Mouse (Mus musculus) forebrain, embryonic 11.5 days (tissue): ENCODE results near the gene Phb2. TPM values are rescaled to one million over a fixed set of nuclear protein-coding genes. Genes with fewer than 3 reads are reported as not detected.
A peak's percentile ranks its signal among the peaks of the same experiment; 100 is the strongest.

ENCODE experiments used
- ATAC-seq: fragments of 200-750 bp; cut with Nextera tagmentation; replicated peaks from 2 replicates; pipeline ENCODE4 v1.8.0; 2017; ENCODE audit warnings: moderate TSS enrichment; ENCODE audit not compliant: low FRiP score
- DNase-seq: peaks from one replicate; pipeline ENCODE4 v3.0.0-alpha.2; 2017; ENCODE audit warnings: low spot score
- H3K27ac ChIP-seq: fragments of 300-500 bp; sonication (generic); 2 replicates; pipeline ENCODE4 v1.5.1; 2014; ENCODE audit warnings: low read depth, low read length
- H3K27me3 ChIP-seq: fragments of 300-500 bp; sonication (generic); 2 replicates; pipeline ENCODE4 v1.6.1; 2014; ENCODE audit warnings: mild to moderate bottlenecking, low read length, mixed read lengths; ENCODE audit not compliant: control insufficient read depth, insufficient read depth
- H3K36me3 ChIP-seq: fragments of 300-500 bp; sonication (generic); 2 replicates; pipeline ENCODE4 v1.6.1; 2014; ENCODE audit warnings: mild to moderate bottlenecking, low read length, moderate library complexity, mixed read lengths; ENCODE audit not compliant: control insufficient read depth, insufficient read depth
- H3K4me1 ChIP-seq: fragments of 300-500 bp; sonication (generic); replicated peaks from 2 replicates; pipeline ENCODE4 v1.6.1; 2014; ENCODE audit warnings: low read length, mixed read lengths; ENCODE audit not compliant: control insufficient read depth, insufficient read depth
- H3K4me2 ChIP-seq: fragments of 300-500 bp; sonication (generic); 2 replicates; pipeline ENCODE4 v1.6.1; 2014; ENCODE audit warnings: low read depth, mild to moderate bottlenecking, low read length, moderate library complexity, mixed read lengths; ENCODE audit not compliant: severe bottlenecking
- H3K4me3 ChIP-seq: fragments of 300-500 bp; sonication (generic); 2 replicates; pipeline ENCODE4 v1.5.1; 2014; ENCODE audit warnings: low read depth, low read length
- H3K9ac ChIP-seq: fragments of 300-500 bp; sonication (generic); 2 replicates; pipeline ENCODE4 v1.6.1; 2014; ENCODE audit warnings: low read length
- H3K9me3 ChIP-seq: fragments of 300-500 bp; sonication (generic); 2 replicates; pipeline ENCODE4 v1.6.1; 2016; ENCODE audit warnings: low read length, mixed read lengths; ENCODE audit not compliant: control insufficient read depth
- WGBS: fragments of 180-500 bp; shearing (Covaris S2); extraction: QIAGEN DNeasy Blood & Tissue Kit; methylation state at CpG from one replicate; pipeline ENCODE4 v1.1.7; 2014; 5-methylcytosine and 5-hydroxymethylcytosine counted together
- polyA plus RNA-seq: library from polyadenylated mRNA; unstranded; fragments of >200 nt; fragmentation: Nextera tagmentation; extraction: Ambion mirVana; gene quantifications from 2 replicates; pipeline ENCODE4 v1.2.1, GENCODE M21; 2014

Phb2 gene
- polyA plus RNA-seq, 1 experiment from 2014 or later, result 376 TPM

GRCm38 (mm10) chr6:124744755-124745321, 32.7 kb downstream of the Phb2 start:
- DNase-seq (no peak), ATAC-seq (no peak; the same call in 1 of the 2 replicates)
- peaks cover 11% of the 10 kb centered on the region for H3K36me3 ChIP-seq
- peak overlapping the region; percentile 98 for H3K4me2 ChIP-seq
- peaks cover 17% of the 10 kb centered on the region for H3K4me1 ChIP-seq
- H3K27me3 ChIP-seq, result no peaks in the 10 kb centered on the region
- peak overlapping the region; percentile 55 for H3K4me3 ChIP-seq
- peak overlapping the region; percentile 44 for H3K9ac ChIP-seq
- no peaks in the 10 kb centered on the region for H3K9me3 ChIP-seq
- 75% methylated on average over 26 of the region's 26 CpGs for WGBS
- no peak overlapping the region; the same call in 1 of the 2 replicates for H3K27ac ChIP-seq

- Histone ChIP-seq H3K9ac (peak overlapping the region; percentile 85), H3K4me3 (peak overlapping the region; percentile 55), H3K4me1 (peaks cover 16% of the 10 kb centered on the region), H3K27me3 (no peaks in the 10 kb centered on the region), H3K9me3 (no peaks in the 10 kb centered on the region), H3K27ac (peak overlapping the region; percentile 72), H3K36me3 (peaks cover 11% of the 10 kb centered on the region), H3K4me2 (peak overlapping the region; percentile 98)
- DNase-seq (peak; percentile 98), ATAC-seq (peak; percentile 78)
- under 1% methylated on average over 84 of the region's 85 CpGs for WGBS
Observed at GRCm38 (mm10) chr6:124745490-124746295, 33.6 kb downstream of the Phb2 start.

GRCm38 (mm10) chr6:124746296-124746605, 34.1 kb downstream of the Phb2 start:
- Histone ChIP-seq H3K27me3 (no peaks in the 10 kb centered on the region), H3K4me3 (peak overlapping the region; percentile 55), H3K36me3 (peaks cover 11% of the 10 kb centered on the region), H3K4me1 (peaks cover 16% of the 10 kb centered on the region), H3K4me2 (peak overlapping the region; percentile 98), H3K9ac (peak overlapping the region; percentile 85), H3K9me3 (no peaks in the 10 kb centered on the region), H3K27ac (peak overlapping the region; percentile 72)
- DNase-seq (no peak), ATAC-seq (peak; percentile 5)
- 14% methylated on average over 8 of the region's 8 CpGs for WGBS

- ATAC-seq, result no peak
Observed at GRCm38 (mm10) chr6:124746654-124747632, 34.8 kb downstream of the Phb2 start.

GRCm38 (mm10) chr6:124750405-124750804, 38.3 kb downstream of the Phb2 start:
- peaks cover 2% of the 10 kb centered on the region; the same call in 1 of the 2 replicates for H3K36me3 ChIP-seq
- H3K4me2 ChIP-seq, result no peak overlapping the region
- no peak overlapping the region for H3K27ac ChIP-seq
- ATAC-seq, result no peak
- DNase-seq, result no peak
- 86% methylated on average over 8 of the region's 8 CpGs for WGBS
- no peak overlapping the region for H3K4me3 ChIP-seq
- peaks cover 16% of the 10 kb centered on the region for H3K4me1 ChIP-seq
- H3K9ac ChIP-seq, result no peak overlapping the region
- no peaks in the 10 kb centered on the region for H3K9me3 ChIP-seq
- no peaks in the 10 kb centered on the region for H3K27me3 ChIP-seq

More at GRCm38 (mm10) chr6:124746654-124747632, 34.8 kb downstream of the Phb2 start:
- 91% methylated on average over 7 of the region's 7 CpGs for WGBS
- Histone ChIP-seq H3K4me2 (peak overlapping the region; percentile 98), H3K4me3 (peak overlapping the region; percentile 55; the same call in 1 of the 2 replicates), H3K9me3 (no peaks in the 10 kb centered on the region), H3K9ac (peak overlapping the region; percentile 85; the same call in 1 of the 2 replicates), H3K36me3 (peaks cover 11% of the 10 kb centered on the region), H3K27ac (0 out of 2 replicates have a peak overlapping the region, but pooled peaks have one; percentile 72), H3K27me3 (no peaks in the 10 kb centered on the region), H3K4me1 (peaks cover 14% of the 10 kb centered on the region)
- no peak for DNase-seq

GRCm38 (mm10) chr6:124753861-124754260, 41.7 kb downstream of the Phb2 start:
- no peak overlapping the region for H3K9ac ChIP-seq
- no peaks in the 10 kb centered on the region; the same call in 1 of the 2 replicates for H3K36me3 ChIP-seq
- ATAC-seq (no peak), DNase-seq (no peak)
- H3K4me2 ChIP-seq, result no peak overlapping the region
- WGBS, result 90% methylated on average over 2 of the region's 2 CpGs
- no peak overlapping the region for H3K4me3 ChIP-seq
- no peaks in the 10 kb centered on the region for H3K9me3 ChIP-seq
- peaks cover 24% of the 10 kb centered on the region for H3K4me1 ChIP-seq
- H3K27ac ChIP-seq, result no peak overlapping the region
- no peaks in the 10 kb centered on the region for H3K27me3 ChIP-seq

GRCm38 (mm10) chr6:124755306-124755705, 43.2 kb downstream of the Phb2 start:
- Histone ChIP-seq H3K4me1 (peaks cover 28% of the 10 kb centered on the region), H3K4me3 (peak overlapping the region; percentile 87), H3K27ac (peak overlapping the region; percentile 94; the same call in 1 of the 2 replicates), H3K36me3 (no peaks in the 10 kb centered on the region; the same call in 1 of the 2 replicates), H3K9ac (peak overlapping the region; percentile 95), H3K27me3 (no peaks in the 10 kb centered on the region), H3K9me3 (no peaks in the 10 kb centered on the region), H3K4me2 (peak overlapping the region; percentile 75)
- ATAC-seq (no peak), DNase-seq (no peak)
- WGBS, result 4% methylated on average over 3 of the region's 3 CpGs
